Mouse (Mus musculus): ENCODE results near the gene Arg1.

DNA sequence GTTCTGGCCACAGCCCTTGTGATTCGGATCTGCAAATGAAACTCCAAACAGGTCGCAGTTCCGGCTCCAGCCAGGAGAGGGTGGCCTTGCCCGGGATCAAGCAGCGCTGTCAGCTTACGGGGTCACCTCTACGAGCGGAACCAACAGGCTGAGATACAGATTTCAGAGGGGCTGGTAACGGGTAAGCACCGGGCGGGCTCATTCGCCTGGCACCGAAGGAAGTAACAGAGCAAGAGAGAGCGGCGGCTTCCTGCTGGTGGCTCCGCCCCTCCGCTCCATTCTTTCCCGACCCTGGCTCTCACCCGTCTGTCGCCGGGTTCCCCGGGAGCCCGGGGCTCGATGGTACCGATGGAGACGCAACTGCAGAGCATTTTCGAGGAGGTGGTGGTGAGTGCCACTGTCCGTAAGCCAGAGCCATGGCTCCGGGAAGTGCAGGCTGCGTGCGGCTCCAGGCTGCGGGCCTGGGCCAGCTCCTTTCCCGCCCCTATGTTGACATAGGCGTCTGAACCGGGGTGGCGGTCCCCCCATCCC lies 57.5 kb downstream of the Arg1 start, which contains the start of gene Med23:
- 0 out of 2 replicates have a peak, but pooled peaks have one; percentile 17 for TF ChIP-seq EP300 (IDR thresholded peaks at IDR 0.05)
- peak; percentile 97 for TF ChIP-seq CTCF (IDR thresholded peaks at IDR 0.05)
